Mouse (Mus musculus): Measurements from ENCODE around the gene Gm1330.
"Not testable (repeated sequence)": the region's sequence is repeated elsewhere in the genome, so short reads cannot be mapped to it uniquely, and the experiment has no call there.

The Gm1330 gene

DNA sequence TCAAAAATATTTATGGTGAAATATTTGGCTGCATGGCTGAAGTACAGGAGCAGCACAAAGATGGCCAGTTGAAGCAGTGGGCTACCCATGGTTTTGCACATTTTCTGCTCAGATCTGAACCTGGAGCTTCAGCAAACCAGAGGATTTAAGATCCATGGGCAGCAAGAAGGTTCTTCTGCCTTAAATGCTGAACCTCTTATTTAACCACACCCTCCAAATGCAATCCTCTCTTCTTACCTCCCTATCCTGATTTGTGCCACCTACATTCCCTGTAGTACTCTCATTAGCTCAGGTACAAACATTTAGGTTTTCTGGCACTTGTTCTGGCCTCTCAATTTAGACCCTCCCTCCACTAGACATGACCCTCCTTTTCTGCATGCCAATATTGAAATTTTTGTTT lies at the start of gene Gm1330:
Gene Gm1330, minus strand, starts transcription at position 101 of the 400 bp plus-strand sequence.
- DNase-seq = no peak

DNA sequence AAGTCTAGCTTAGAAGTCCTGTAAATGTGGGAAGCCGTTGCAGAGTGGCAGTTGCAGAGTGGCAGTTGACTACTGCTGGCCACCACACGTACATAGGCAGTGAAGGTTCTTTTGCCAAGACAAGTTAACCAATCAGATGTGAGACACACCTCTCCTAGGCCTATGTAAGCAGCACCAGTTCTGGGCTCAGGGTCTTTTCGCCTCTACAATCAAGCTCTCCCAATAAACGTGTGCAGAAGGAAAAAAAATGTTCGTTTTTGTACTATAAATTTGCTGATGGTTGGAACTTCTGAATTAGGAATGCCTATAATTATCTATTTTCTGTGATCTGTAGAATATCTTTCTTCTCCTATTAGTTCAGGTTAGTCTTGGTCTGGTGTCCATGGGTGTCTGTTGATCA lies 14.1 kb upstream of the Gm1330 start, which contains the start of gene Gm10750:
Gene Gm10750, minus strand, starts transcription at position 101 of the 400 bp plus-strand sequence.
- not testable (repeated sequence) for DNase-seq

DNA sequence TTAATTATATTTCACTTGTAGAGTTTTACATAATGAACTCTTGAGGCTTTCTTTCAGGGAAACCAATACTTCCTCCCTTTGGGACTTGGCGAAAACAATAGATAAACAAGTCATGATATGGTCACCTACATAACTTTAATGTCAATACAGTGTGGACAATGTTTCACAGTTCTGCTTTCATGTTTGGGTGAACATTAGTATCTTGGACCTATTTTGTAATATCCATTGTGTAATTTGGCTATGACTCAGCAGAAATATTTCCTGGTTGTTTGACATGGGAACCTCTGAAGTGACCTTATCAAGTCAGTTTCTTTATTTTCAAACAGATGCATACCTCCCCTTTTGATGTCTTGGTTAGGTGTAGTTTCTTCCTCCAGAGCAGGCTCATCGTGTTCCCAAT lies 1.8 kb upstream of the Gm1330 start:
- DNase-seq = no peak

DNA sequence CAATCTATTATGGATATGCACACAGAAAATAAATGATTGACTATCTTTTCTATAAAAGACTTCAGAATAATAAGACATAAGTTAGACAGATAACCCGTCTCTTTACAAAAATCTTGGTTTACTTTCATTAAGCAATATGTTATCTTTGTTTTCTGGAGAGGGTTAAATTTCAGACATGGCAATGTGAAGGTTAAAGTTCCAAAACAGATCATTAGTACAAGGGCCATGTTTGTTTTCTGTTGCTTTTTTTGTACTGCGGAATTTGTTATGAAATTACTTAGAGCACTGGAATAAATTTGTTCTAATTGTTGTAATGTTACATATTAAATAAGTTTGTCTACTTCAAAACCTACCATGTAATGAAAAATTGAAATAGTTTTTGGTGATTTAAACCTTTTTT lies 7.9 kb downstream of the Gm1330 start:
- DNase-seq = no peak

Measured in right cerebral cortex, postnatal 4 days (tissue).